In the genomic region with DNA sequence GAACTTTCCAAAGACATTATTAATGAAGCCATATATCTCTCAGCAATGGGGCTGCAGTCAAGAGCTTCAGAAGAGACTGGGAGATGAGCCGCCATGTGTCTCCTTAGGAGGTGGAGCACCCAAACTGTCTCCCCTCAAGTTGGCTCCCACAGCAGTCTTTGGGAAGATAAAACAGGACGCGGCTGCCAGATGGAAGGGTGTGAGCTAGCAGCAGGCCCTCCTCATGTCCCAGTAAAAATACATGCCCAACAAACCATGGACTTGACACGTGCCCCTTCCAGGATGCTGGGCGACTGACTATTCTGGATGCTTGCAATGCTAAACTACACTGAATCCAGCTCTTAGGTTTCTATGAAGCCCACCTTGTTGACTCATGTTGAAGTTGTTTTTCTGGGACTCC, we compare ENCODE assay signal across 31 mouse cellular contexts. TPM values are rescaled to one million over a fixed set of nuclear protein-coding genes. Genes with fewer than 3 reads are reported as not detected.
DNase-seq lines count a peak whose midpoint lies in the region; ATAC-seq and TF ChIP-seq lines count a peak whose summit lies in the region.
"Had no signal": no experiment of that assay in that cellular context is flagged by ENCODE, and none has a peak within 500 bp of the region (broad histone marks: within the 10 kb centered on the region; RNA-seq: fewer than 3 reads in every experiment).

No protein-coding gene starts in this region.

- no peak overlapping the region for H3K4me3 ChIP-seq in forebrain, postnatal 0 days (ENCODE audit: low read depth, low read length)
- H3K4me3 ChIP-seq in forebrain, embryonic 14.5 days (ENCODE audit: low read depth, low read length): no peak overlapping the region
- no peak overlapping the region for H3K4me3 ChIP-seq in hindbrain, embryonic 11.5 days (ENCODE audit: low read depth, low read length)
- H3K4me3 ChIP-seq: forebrain, embryonic 15.5 days; heart, embryonic 10.5 days; heart, embryonic 15.5 days; hindbrain, embryonic 12.5 days; limb, embryonic 12.5 days; liver, embryonic 15.5 days; midbrain, embryonic 10.5 days had no signal

- peak; percentile 36 for ATAC-seq in forebrain, postnatal 0 days
- no peak for ATAC-seq in forebrain, embryonic 14.5 days
- no peak for ATAC-seq in hindbrain, embryonic 11.5 days (ENCODE audit: low FRiP score)
- ATAC-seq: forebrain, embryonic 15.5 days; hindbrain, postnatal 0 days; intestine, postnatal 0 days; midbrain, embryonic 16.5 days had no signal

- H3K9me3 ChIP-seq in forebrain, postnatal 0 days (ENCODE audit: low read length): no peaks in the 10 kb centered on the region
- no peaks in the 10 kb centered on the region for H3K9me3 ChIP-seq in forebrain, embryonic 14.5 days (replicated peaks; ENCODE audit: control insufficient read depth, low read length)
- no peaks in the 10 kb centered on the region for H3K9me3 ChIP-seq in hindbrain, embryonic 11.5 days (ENCODE audit: control insufficient read depth, low read length)
- H3K9me3 ChIP-seq: forebrain, embryonic 15.5 days; heart, embryonic 10.5 days; heart, embryonic 15.5 days; hindbrain, embryonic 12.5 days; limb, embryonic 12.5 days; liver, embryonic 15.5 days; midbrain, embryonic 10.5 days had no signal

- WGBS in forebrain, postnatal 0 days: 86% methylated on average over 5 of the region's 5 CpGs
- 93% methylated on average over 5 of the region's 5 CpGs for WGBS in forebrain, embryonic 14.5 days
- 92% methylated on average over 5 of the region's 5 CpGs for WGBS in hindbrain, embryonic 11.5 days

- H3K27me3 ChIP-seq in forebrain, postnatal 0 days (ENCODE audit: insufficient read depth, low read length): no peaks in the 10 kb centered on the region
- H3K27me3 ChIP-seq in forebrain, embryonic 14.5 days (replicated peaks; ENCODE audit: control insufficient read depth, insufficient read depth, low read length): no peaks in the 10 kb centered on the region
- H3K27me3 ChIP-seq in hindbrain, embryonic 11.5 days (ENCODE audit: control insufficient read depth, insufficient read depth, low read length): no peaks in the 10 kb centered on the region
- H3K27me3 ChIP-seq: forebrain, embryonic 15.5 days; heart, embryonic 15.5 days; hindbrain, embryonic 12.5 days; limb, embryonic 12.5 days; liver, embryonic 15.5 days had no signal

- no peak overlapping the region for H3K27ac ChIP-seq in forebrain, postnatal 0 days (ENCODE audit: low read depth, low read length)
- no peak overlapping the region for H3K27ac ChIP-seq in forebrain, embryonic 14.5 days (ENCODE audit: low read depth, low read length)
- H3K27ac ChIP-seq in hindbrain, embryonic 11.5 days (ENCODE audit: low read depth, low read length): no peak overlapping the region
- H3K27ac ChIP-seq: heart, embryonic 10.5 days; heart, embryonic 15.5 days; hindbrain, embryonic 12.5 days; hindbrain, postnatal 0 days; limb, embryonic 12.5 days; liver, embryonic 15.5 days; midbrain, embryonic 10.5 days; stomach, postnatal 0 days had no signal

- no peaks in the 10 kb centered on the region for H3K36me3 ChIP-seq in forebrain, postnatal 0 days (ENCODE audit: insufficient read depth)
- no peaks in the 10 kb centered on the region for H3K36me3 ChIP-seq in forebrain, embryonic 14.5 days (ENCODE audit: control insufficient read depth, insufficient read depth, low read length)
- no peaks in the 10 kb centered on the region for H3K36me3 ChIP-seq in hindbrain, embryonic 11.5 days (ENCODE audit: control insufficient read depth, insufficient read depth, low read length)
- H3K36me3 ChIP-seq: forebrain, embryonic 15.5 days; G1E; heart, embryonic 10.5 days; heart, embryonic 15.5 days; hindbrain, embryonic 12.5 days; limb, embryonic 12.5 days; liver, embryonic 15.5 days; midbrain, embryonic 10.5 days had no signal

- TF ChIP-seq CTCF in forebrain, postnatal 0 days (IDR thresholded peaks at IDR 0.05; ENCODE audit: low read depth): no peak

- DNase-seq in forebrain, postnatal 0 days: peak; percentile 37
- DNase-seq in forebrain, embryonic 14.5 days (ENCODE audit: low spot score): no peak
- peak; percentile 28 for DNase-seq in layer of hippocampus, adult 9-11 months
- DNase-seq in layer of hippocampus, postnatal 36 days: no peak
- peak; percentile 73 for DNase-seq in brain, adult 2 months (ENCODE audit: low read depth, low spot score)
- peak; percentile 37 to 43 for DNase-seq in right cerebral cortex, postnatal 36 days (ENCODE audit: low spot score in 2 of 2)
- DNase-seq in cerebellum, adult 11 months: no peak
- no peak for DNase-seq in hindbrain, embryonic 11.5 days (ENCODE audit: low spot score)
- DNase-seq: adrenal gland, adult 8-10 months; cerebellum, adult 9-10 months; cerebellum, postnatal 36 days; gastrocnemius, postnatal 10 days; kidney, adult 9 months; kidney, postnatal 10 days; lung, embryonic 14.5 days; lung, postnatal 14 days; thymus, adult 2 months; thymus, postnatal 36 days had no signal

- no peak overlapping the region for H3K4me2 ChIP-seq in forebrain, postnatal 0 days (ENCODE audit: low read depth)
- no peak overlapping the region for H3K4me2 ChIP-seq in forebrain, embryonic 14.5 days (ENCODE audit: low read length)
- H3K4me2 ChIP-seq in hindbrain, embryonic 11.5 days (replicated peaks; ENCODE audit: low read depth, low read length): no peak overlapping the region
- H3K4me2 ChIP-seq: forebrain, embryonic 15.5 days; heart, embryonic 15.5 days; hindbrain, embryonic 12.5 days; limb, embryonic 12.5 days; liver, embryonic 15.5 days; lung, embryonic 14.5 days had no signal

- H3K9ac ChIP-seq in forebrain, postnatal 0 days: no peak overlapping the region
- H3K9ac ChIP-seq in forebrain, embryonic 14.5 days (ENCODE audit: low read length): no peak overlapping the region
- no peak overlapping the region for H3K9ac ChIP-seq in hindbrain, embryonic 11.5 days (ENCODE audit: low read depth, low read length)
- H3K9ac ChIP-seq: forebrain, embryonic 15.5 days; heart, embryonic 15.5 days; hindbrain, embryonic 12.5 days; limb, embryonic 12.5 days; liver, embryonic 15.5 days; lung, embryonic 14.5 days had no signal

- H3K4me1 ChIP-seq in forebrain, postnatal 0 days (ENCODE audit: insufficient read depth): peaks cover 4% of the 10 kb centered on the region; the same call in 1 of the 2 replicates
- no peaks in the 10 kb centered on the region for H3K4me1 ChIP-seq in forebrain, embryonic 14.5 days (ENCODE audit: control insufficient read depth, insufficient read depth, low read length)
- no peaks in the 10 kb centered on the region for H3K4me1 ChIP-seq in hindbrain, embryonic 11.5 days (replicated peaks; ENCODE audit: control insufficient read depth, insufficient read depth, low read length)
- H3K4me1 ChIP-seq: forebrain, embryonic 15.5 days; heart, embryonic 10.5 days; heart, embryonic 15.5 days; hindbrain, embryonic 12.5 days; limb, embryonic 12.5 days; liver, embryonic 15.5 days; midbrain, embryonic 10.5 days had no signal

RNA-seq across cellular contexts. Expression of gene Adcy1, which starts 45.2 kb away (rescaled TPM):
- total RNA-seq in forebrain, postnatal 0 days (2014; rRNA removed): 115 and 159 TPM in 2 replicates
- 12.6 and 13.6 TPM in 2 replicates for polyA plus RNA-seq in forebrain, postnatal 0 days (2015; fragmentation: Nextera tagmentation; extraction: Ambion mirVana)
- polyA plus RNA-seq in forebrain, embryonic 14.5 days (2014; fragmentation: Nextera tagmentation; extraction: Ambion mirVana): 5.0 and 7.9 TPM in 2 replicates
- total RNA-seq in layer of hippocampus, postnatal 36 days (2021): 100 to 1,000 TPM; 345 to 379 TPM
- polyA plus RNA-seq in hindbrain, embryonic 11.5 days (2014; fragmentation: Nextera tagmentation; extraction: Ambion mirVana): 1.8 and 2.0 TPM in 2 replicates
- total RNA-seq: neutrophil, adult 5-6 weeks had no signal
- polyA plus RNA-seq: G1E had no signal

Comparison
In these comparisons a context has a peak if more than half of its experiments do, and no peak if none do; other contexts are left out.
1. DNase-seq: peak in forebrain, postnatal 0 days (single experiment), layer of hippocampus, adult 9-11 months (single experiment), brain, adult 2 months (single experiment) and right cerebral cortex, postnatal 36 days (2 of 2); none in forebrain, embryonic 14.5 days (single experiment), layer of hippocampus, postnatal 36 days (0 of 2), cerebellum, adult 11 months (single experiment) and hindbrain, embryonic 11.5 days (single experiment).